Mouse (Mus musculus): ENCODE measurements around the gene Fgfr2. TPM values are rescaled to one million over a fixed set of nuclear protein-coding genes. Genes with fewer than 3 reads are reported as not detected.

Fgfr2 gene
- polyA plus RNA-seq, 1 experiment from 2014 or later, result 11.2 TPM

DNA sequence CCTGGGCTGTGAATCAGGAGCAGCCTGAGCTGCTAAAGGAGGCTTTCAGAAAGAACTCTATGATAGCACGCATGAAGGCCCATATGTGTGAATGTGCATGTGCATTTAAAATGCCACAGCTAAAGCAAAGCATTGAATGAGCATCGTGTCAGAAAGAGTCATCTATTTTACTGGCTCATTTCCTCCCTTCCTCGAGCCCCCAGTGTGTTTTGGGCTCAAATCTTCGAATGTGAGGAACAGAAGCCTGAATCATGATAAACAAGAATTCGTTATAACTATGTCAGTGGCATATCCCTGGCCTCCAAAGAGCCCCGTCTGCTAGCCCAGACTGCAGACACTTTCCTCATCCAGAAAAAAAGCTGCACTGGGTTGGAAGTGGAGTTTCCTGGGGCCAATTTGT is 3003.7 kb downstream of the Fgfr2 start:
- TF ChIP-seq EP300 (IDR thresholded peaks at IDR 0.05; ENCODE audit: low read depth) (no peak), CTCF (IDR thresholded peaks at IDR 0.05; ENCODE audit: low read depth) (no peak)
- WGBS (ENCODE audit: insufficient replicate concordance), result 47% methylated on average over 6 of the region's 6 CpGs

GRCm38 (mm10) chr7:130118726-130119125 is 3004.4 kb downstream of the Fgfr2 start:
- H3K4me2 ChIP-seq (ENCODE audit: low read depth, low read length), result no peak overlapping the region
- TF ChIP-seq EP300 (IDR thresholded peaks at IDR 0.05; ENCODE audit: low read depth) (no peak), CTCF (IDR thresholded peaks at IDR 0.05; ENCODE audit: low read depth) (no peak)
- 35% methylated on average over 4 of the region's 4 CpGs for WGBS (ENCODE audit: insufficient replicate concordance)
- no peak for DNase-seq
- H3K9me3 ChIP-seq (ENCODE audit: low read length), result no peaks in the 10 kb centered on the region
- no peaks in the 10 kb centered on the region for H3K27me3 ChIP-seq (ENCODE audit: insufficient read depth, low read length)
- no peak overlapping the region for H3K9ac ChIP-seq (replicated peaks)
- ATAC-seq, result no peak
- H3K27ac ChIP-seq (ENCODE audit: low read depth), result no peak overlapping the region
- H3K4me3 ChIP-seq (ENCODE audit: low read depth, low read length), result no peak overlapping the region
- H3K4me1 ChIP-seq (ENCODE audit: insufficient read depth), result no peaks in the 10 kb centered on the region
- no peaks in the 10 kb centered on the region for H3K36me3 ChIP-seq (replicated peaks; ENCODE audit: insufficient read depth, low read length)

More for the DNA sequence above, 3003.7 kb downstream of the Fgfr2 start:
- Histone ChIP-seq H3K4me1 (ENCODE audit: insufficient read depth) (no peaks in the 10 kb centered on the region), H3K36me3 (replicated peaks; ENCODE audit: insufficient read depth, low read length) (no peaks in the 10 kb centered on the region), H3K9me3 (ENCODE audit: low read length) (no peaks in the 10 kb centered on the region), H3K9ac (replicated peaks) (no peak overlapping the region), H3K4me2 (ENCODE audit: low read depth, low read length) (no peak overlapping the region), H3K4me3 (ENCODE audit: low read depth, low read length) (no peak overlapping the region), H3K27ac (ENCODE audit: low read depth) (no peak overlapping the region), H3K27me3 (ENCODE audit: insufficient read depth, low read length) (no peaks in the 10 kb centered on the region)
- ATAC-seq (no peak), DNase-seq (no peak)

- Histone ChIP-seq H3K36me3 (replicated peaks; ENCODE audit: insufficient read depth, low read length) (no peaks in the 10 kb centered on the region), H3K9me3 (ENCODE audit: low read length) (no peaks in the 10 kb centered on the region), H3K4me3 (ENCODE audit: low read depth, low read length) (no peak overlapping the region), H3K4me1 (ENCODE audit: insufficient read depth) (no peaks in the 10 kb centered on the region), H3K4me2 (ENCODE audit: low read depth, low read length) (no peak overlapping the region), H3K27ac (ENCODE audit: low read depth) (no peak overlapping the region), H3K27me3 (ENCODE audit: insufficient read depth, low read length) (no peaks in the 10 kb centered on the region), H3K9ac (replicated peaks) (no peak overlapping the region)
- DNase-seq, result no peak
- no peak for ATAC-seq
- no peak for TF ChIP-seq CTCF (IDR thresholded peaks at IDR 0.05; ENCODE audit: low read depth)
- TF ChIP-seq EP300 (IDR thresholded peaks at IDR 0.05; ENCODE audit: low read depth), result no peak
- 30% methylated on average over 4 of the region's 4 CpGs for WGBS (ENCODE audit: insufficient replicate concordance)
These were observed 3005.6 kb downstream of the Fgfr2 start for GRCm38 (mm10) chr7:130117466-130118123.

- no peak overlapping the region for H3K9ac ChIP-seq (replicated peaks)
These were observed 3008.7 kb downstream of the Fgfr2 start for GRCm38 (mm10) chr7:130114436-130114835.

More at GRCm38 (mm10) chr7:130114436-130114835, 3008.7 kb downstream of the Fgfr2 start:
- no peak overlapping the region for H3K4me3 ChIP-seq (ENCODE audit: low read depth, low read length)
- H3K27ac ChIP-seq (ENCODE audit: low read depth), result no peak overlapping the region
- DNase-seq (no peak), ATAC-seq (no peak)
- WGBS (ENCODE audit: insufficient replicate concordance), result 58% methylated on average over 4 of the region's 4 CpGs
- no peak overlapping the region for H3K4me2 ChIP-seq (ENCODE audit: low read depth, low read length)
- no peaks in the 10 kb centered on the region for H3K36me3 ChIP-seq (replicated peaks; ENCODE audit: insufficient read depth, low read length)
- TF ChIP-seq EP300 (IDR thresholded peaks at IDR 0.05; ENCODE audit: low read depth) (no peak), CTCF (IDR thresholded peaks at IDR 0.05; ENCODE audit: low read depth) (no peak)
- H3K27me3 ChIP-seq (ENCODE audit: insufficient read depth, low read length), result no peaks in the 10 kb centered on the region
- H3K4me1 ChIP-seq (ENCODE audit: insufficient read depth), result no peaks in the 10 kb centered on the region
- no peaks in the 10 kb centered on the region for H3K9me3 ChIP-seq (ENCODE audit: low read length)

Small RNA genes within 50 kb of the gene (microRNA-seq; reads per million reads assigned to microRNA genes)
- 2.0 reads per million for gene Mir7061

Other genes with a start within 250 kb of the Fgfr2 start
- gene Zranb1, start 192.2 kb downstream of the Fgfr2 start, polyA plus RNA-seq (2015; fragmentation: Nextera tagmentation; extraction: Ambion mirVana), result 10.0 and 11.6 TPM in 2 replicates
- gene Ctbp2, start 1.0 kb upstream of the Fgfr2 start, polyA plus RNA-seq (2015; fragmentation: Nextera tagmentation; extraction: Ambion mirVana), result 5.8 and 6.1 TPM in 2 replicates

Data from liver, postnatal 0 days (tissue).